Mouse (Mus musculus) CH12.LX (cell line): ENCODE measurements around the gene Cntnap1.

Experiments
- CTCF ChIP-seq, 2 experiments: IDR thresholded peaks in 1 of 2; conservative IDR thresholded peaks in 1 of 2; 2 replicates each; pipeline ENCODE4 v1.5.1; 2011 to 2012; ENCODE audit warnings: low read depth in 2 of 2, low read length in 2 of 2, improper control_type of control experiment in 1 of 2, inconsistent platforms in 1 of 2, mild to moderate bottlenecking in 1 of 2, moderate library complexity in 1 of 2
- MAFK ChIP-seq: IDR thresholded peaks from 2 replicates; pipeline ENCODE4 v1.6.1; 2011; ENCODE audit warnings: low read length, improper control_type of control experiment; ENCODE audit not compliant: insufficient replicate concordance
- MAZ ChIP-seq: IDR thresholded peaks from 2 replicates; pipeline ENCODE4 v1.6.1; 2012; ENCODE audit warnings: low read depth, mild to moderate bottlenecking, inconsistent platforms, low read length, improper control_type of control experiment, moderate library complexity
- USF1 ChIP-seq: IDR thresholded peaks from 2 replicates; pipeline ENCODE4 v1.6.1; 2014; ENCODE audit warnings: low read depth, mild to moderate bottlenecking, inconsistent platforms, low read length, improper control_type of control experiment

- TF ChIP-seq CTCF (conservative IDR thresholded peaks at IDR 0.05 in 1 of 2, IDR thresholded peaks at IDR 0.05 in 1 of 2; ENCODE audit: low read depth in 2 of 2, low read length in 2 of 2) = no peak
- TF ChIP-seq USF1 = no peak
- no peak for TF ChIP-seq MAFK
- no peak for TF ChIP-seq MAZ
Observed at GRCm38 (mm10) chr11:101234124-101234523, 63.8 kb downstream of the Cntnap1 start.
